Mouse (Mus musculus): Measurements from ENCODE around the gene Scyl1. TPM values are rescaled to one million over a fixed set of nuclear protein-coding genes. Genes with fewer than 3 reads are reported as not detected.

Gene Scyl1
- total and polyA plus RNA-seq, 3 experiments = 36.0 to 64.1 TPM; not detected in 1

- no peak overlapping the region for H3K4me3 ChIP-seq (ENCODE audit: control insufficient read depth in 1 of 2, insufficient read depth in 1 of 2, low read depth in 2 of 2, low read length in 2 of 2)
- peaks cover 0 to 6% of the 10 kb centered on the region in 2 experiments for H3K36me3 ChIP-seq (ENCODE audit: control insufficient read depth in 1 of 2, insufficient read depth in 2 of 2, low read length in 2 of 2)
- no peaks in the 10 kb centered on the region for H3K27me3 ChIP-seq (ENCODE audit: control insufficient read depth in 1 of 2, insufficient read depth in 2 of 2, low read length in 2 of 2)
- no peak for TF ChIP-seq MYB (IDR thresholded peaks at IDR 0.05; ENCODE audit: low read depth, low read length)
- no peak for TF ChIP-seq MEF2A (IDR thresholded peaks at IDR 0.05; ENCODE audit: extremely low read depth, insufficient replicate concordance, low read depth, low read length, poor library complexity, severe bottlenecking)
- TF ChIP-seq ZMIZ1 (IDR thresholded peaks at IDR 0.05; ENCODE audit: low read depth, low read length) = no peak
- no peak for TF ChIP-seq RCOR1 (IDR thresholded peaks at IDR 0.05; ENCODE audit: low read depth, low read length)
- TF ChIP-seq KAT2A (conservative IDR thresholded peaks at IDR 0.05; ENCODE audit: low read depth, low read length) = no peak
- TF ChIP-seq POLR2AphosphoS2 (IDR thresholded peaks at IDR 0.05; ENCODE audit: low read length) = no peak
- peaks cover 3% of the 10 kb centered on the region; the same call in 1 of the 2 replicates for H3K79me2 ChIP-seq (ENCODE audit: control insufficient read depth, insufficient read depth, low read length, poor library complexity)
- H3K9ac ChIP-seq (ENCODE audit: control insufficient read depth, low read depth, low read length, poor library complexity, severe bottlenecking) = no peak overlapping the region
- no peak for DNase-seq (ENCODE audit: low read depth, low spot score)
- H3K27ac ChIP-seq (ENCODE audit: control insufficient read depth, low read depth, low read length) = no peak overlapping the region
- H3K9me3 ChIP-seq (replicated peaks; ENCODE audit: insufficient read depth, low read length) = no peaks in the 10 kb centered on the region
- peaks cover 0 to 4% of the 10 kb centered on the region in 2 experiments; a peak in 1 of 4 replicates for H3K4me1 ChIP-seq (ENCODE audit: control insufficient read depth in 1 of 2, insufficient read depth in 2 of 2, low read length in 2 of 2)
Observed at GRCm38 (mm10) chr19:5711907-5712460, 59.2 kb downstream of the Scyl1 start.

GRCm38 (mm10) chr19:5711218-5711617 lies 60.0 kb downstream of the Scyl1 start:
- H3K36me3 ChIP-seq (ENCODE audit: control insufficient read depth in 1 of 2, insufficient read depth in 2 of 2, low read length in 2 of 2) = peaks cover 0 to 6% of the 10 kb centered on the region in 2 experiments
- peaks cover 3% of the 10 kb centered on the region; the same call in 1 of the 2 replicates for H3K79me2 ChIP-seq (ENCODE audit: control insufficient read depth, insufficient read depth, low read length, poor library complexity)
- peaks cover 0 to 4% of the 10 kb centered on the region in 2 experiments; a peak in 1 of 4 replicates for H3K4me1 ChIP-seq (ENCODE audit: control insufficient read depth in 1 of 2, insufficient read depth in 2 of 2, low read length in 2 of 2)
- H3K27me3 ChIP-seq (ENCODE audit: control insufficient read depth in 1 of 2, insufficient read depth in 2 of 2, low read length in 2 of 2) = no peaks in the 10 kb centered on the region
- H3K9me3 ChIP-seq (replicated peaks; ENCODE audit: insufficient read depth, low read length) = no peaks in the 10 kb centered on the region
- H3K4me3 ChIP-seq (ENCODE audit: control insufficient read depth in 1 of 2, insufficient read depth in 1 of 2, low read depth in 2 of 2, low read length in 2 of 2) = no peak overlapping the region
- H3K27ac ChIP-seq (ENCODE audit: control insufficient read depth, low read depth, low read length) = no peak overlapping the region
- no peak overlapping the region for H3K9ac ChIP-seq (ENCODE audit: control insufficient read depth, low read depth, low read length, poor library complexity, severe bottlenecking)
- DNase-seq (ENCODE audit: low read depth, low spot score) = peak; percentile 55
- TF ChIP-seq HCFC1 (IDR thresholded peaks at IDR 0.05; ENCODE audit: low read depth, low read length) = no peak
- TF ChIP-seq CTCF (IDR thresholded peaks at IDR 0.05 in 2 of 3, conservative IDR thresholded peaks at IDR 0.05 in 1 of 3; ENCODE audit: control insufficient read depth in 1 of 3, insufficient read depth in 1 of 3, low read depth in 2 of 3, low read length in 3 of 3, poor library complexity in 1 of 3, severe bottlenecking in 1 of 3) = peak; percentile 70 to 76 (median 74)
- peak; percentile 58 for TF ChIP-seq SMC3 (IDR thresholded peaks at IDR 0.05; ENCODE audit: low read depth, low read length)
- peak; percentile 57 for TF ChIP-seq RAD21 (IDR thresholded peaks at IDR 0.05; ENCODE audit: low read depth, low read length)
- no peak for TF ChIP-seq POLR2AphosphoS5 (IDR thresholded peaks at IDR 0.05; ENCODE audit: borderline replicate concordance, low read depth, low read length)

- no peak overlapping the region for H3K4me3 ChIP-seq (ENCODE audit: control insufficient read depth in 1 of 2, insufficient read depth in 1 of 2, low read depth in 2 of 2, low read length in 2 of 2)
- H3K36me3 ChIP-seq (ENCODE audit: control insufficient read depth in 1 of 2, insufficient read depth in 2 of 2, low read length in 2 of 2) = peaks cover 0 to 8% of the 10 kb centered on the region in 2 experiments
- peaks cover 3% of the 10 kb centered on the region; the same call in 1 of the 2 replicates for H3K79me2 ChIP-seq (ENCODE audit: control insufficient read depth, insufficient read depth, low read length, poor library complexity)
- TF ChIP-seq NRF1 (IDR thresholded peaks at IDR 0.05; ENCODE audit: insufficient read depth, low read depth, low read length, poor library complexity, severe bottlenecking) (no peak), E2F4 (IDR thresholded peaks at IDR 0.05; ENCODE audit: borderline replicate concordance, low read depth, low read length) (no peak), MAX (IDR thresholded peaks at IDR 0.05; ENCODE audit: low read length) (no peak), ZC3H11A (IDR thresholded peaks at IDR 0.05; ENCODE audit: low read depth, low read length) (no peak)
- no peak for DNase-seq (ENCODE audit: low read depth, low spot score)
- H3K27me3 ChIP-seq (ENCODE audit: control insufficient read depth in 1 of 2, insufficient read depth in 2 of 2, low read length in 2 of 2) = no peaks in the 10 kb centered on the region
- no peak overlapping the region for H3K27ac ChIP-seq (ENCODE audit: control insufficient read depth, low read depth, low read length)
- no peak overlapping the region for H3K9ac ChIP-seq (ENCODE audit: control insufficient read depth, low read depth, low read length, poor library complexity, severe bottlenecking)
- peaks cover 0 to 4% of the 10 kb centered on the region in 2 experiments; a peak in 1 of 4 replicates for H3K4me1 ChIP-seq (ENCODE audit: control insufficient read depth in 1 of 2, insufficient read depth in 2 of 2, low read length in 2 of 2)
- no peaks in the 10 kb centered on the region for H3K9me3 ChIP-seq (replicated peaks; ENCODE audit: insufficient read depth, low read length)
Observed at GRCm38 (mm10) chr19:5710581-5710980, 60.6 kb downstream of the Scyl1 start.
